Mouse (Mus musculus) c-Kit-positive CD71-positive TER-119-positive erythroid progenitor cells, embryonic 14.5 days (primary cell): Measurements from ENCODE around the gene Thada.

ENCODE experiments used
- DNase-seq: peaks from one replicate; pipeline ENCODE4 v3.0.0-alpha.2; 2013; ENCODE audit warnings: low spot score

Gene Thada

GRCm38 (mm10) chr17:84369769-84370168 lies 96.2 kb downstream of the Thada start:
- no peak for DNase-seq

- DNase-seq, result no peak
Measured at GRCm38 (mm10) chr17:84368213-84369014, 97.6 kb downstream of the Thada start.

- DNase-seq, result no peak
Measured at GRCm38 (mm10) chr17:84367663-84368062, 98.3 kb downstream of the Thada start.

- DNase-seq, result no peak
Measured at GRCm38 (mm10) chr17:84365791-84366301, 100.2 kb downstream of the Thada start.

GRCm38 (mm10) chr17:84365006-84365716 lies 100.8 kb downstream of the Thada start:
- no peak for DNase-seq

GRCm38 (mm10) chr17:84363444-84363843 lies 102.6 kb downstream of the Thada start:
- DNase-seq, result no peak

GRCm38 (mm10) chr17:84362581-84363286 lies 103.3 kb downstream of the Thada start:
- no peak for DNase-seq

GRCm38 (mm10) chr17:84361006-84361405 lies 105.0 kb downstream of the Thada start:
- no peak for DNase-seq

- DNase-seq, result no peak
Measured at GRCm38 (mm10) chr17:84359810-84360209, 106.2 kb downstream of the Thada start.

GRCm38 (mm10) chr17:84358951-84359644 lies 106.9 kb downstream of the Thada start:
- no peak for DNase-seq

GRCm38 (mm10) chr17:84357776-84358175 lies 108.2 kb downstream of the Thada start:
- DNase-seq, result no peak

GRCm38 (mm10) chr17:84356056-84356887 lies 109.7 kb downstream of the Thada start:
- no peak for DNase-seq

GRCm38 (mm10) chr17:84355006-84355405 lies 111.0 kb downstream of the Thada start:
- DNase-seq, result no peak

GRCm38 (mm10) chr17:84353902-84354311 lies 112.1 kb downstream of the Thada start:
- no peak for DNase-seq

- DNase-seq, result no peak
Measured at GRCm38 (mm10) chr17:84353224-84353901, 112.6 kb downstream of the Thada start.

GRCm38 (mm10) chr17:84352790-84353154 lies 113.2 kb downstream of the Thada start:
- no peak for DNase-seq

- peak; percentile 50 for DNase-seq
Measured at GRCm38 (mm10) chr17:84351912-84352789, 113.9 kb downstream of the Thada start.

GRCm38 (mm10) chr17:84351276-84351675 lies 114.7 kb downstream of the Thada start:
- DNase-seq, result peak; percentile 14

- no peak for DNase-seq
Measured at GRCm38 (mm10) chr17:84348865-84349264, 117.1 kb downstream of the Thada start.
